Comparison of ENCODE assay signal across 24 mouse cellular contexts in the genomic region with DNA sequence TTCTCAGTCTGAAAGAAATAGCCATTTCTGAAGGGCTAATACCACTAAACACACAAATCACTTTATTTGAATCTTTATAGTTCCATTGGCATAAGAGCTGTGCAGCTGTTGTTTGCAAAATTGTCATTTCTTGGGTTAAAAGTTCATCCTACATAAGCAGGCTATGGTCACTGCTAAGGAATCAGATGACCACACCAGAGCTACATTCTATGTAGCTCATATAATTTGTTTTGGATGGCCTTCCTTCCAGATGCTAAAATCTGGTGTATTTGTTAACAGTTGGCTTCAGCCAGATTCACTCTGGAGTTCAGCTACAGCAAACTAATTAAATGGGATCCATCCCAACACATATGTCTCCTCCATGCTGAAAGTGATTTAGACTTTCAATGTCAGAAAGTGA.
DNase-seq lines count a peak whose midpoint lies in the region; ATAC-seq and TF ChIP-seq lines count a peak whose summit lies in the region.
"Had no signal": no experiment of that assay in that cellular context is flagged by ENCODE, and none has a peak within 500 bp of the region (broad histone marks: within the 10 kb centered on the region; RNA-seq: fewer than 3 reads in every experiment).

No protein-coding gene starts in this region.

- no peaks in the 10 kb centered on the region for H3K27me3 ChIP-seq in kidney, embryonic 16.5 days (ENCODE audit: insufficient read depth, low read length)
- H3K27me3 ChIP-seq in stomach, embryonic 14.5 days (ENCODE audit: control insufficient read depth, insufficient read depth, low read length) = no peaks in the 10 kb centered on the region
- H3K27me3 ChIP-seq in stomach, postnatal 0 days (ENCODE audit: control insufficient read depth, insufficient read depth, low read length) = no peaks in the 10 kb centered on the region
- no peaks in the 10 kb centered on the region for H3K27me3 ChIP-seq in hindbrain, embryonic 12.5 days
- H3K27me3 ChIP-seq: embryonic facial prominence, embryonic 12.5 days; forebrain, embryonic 13.5 days; stomach, embryonic 15.5 days had no signal

- no peak overlapping the region for H3K4me2 ChIP-seq in kidney, embryonic 16.5 days (replicated peaks; ENCODE audit: low read depth, low read length)
- H3K4me2 ChIP-seq in stomach, embryonic 14.5 days (replicated peaks; ENCODE audit: low read depth, low read length) = no peak overlapping the region
- no peak overlapping the region for H3K4me2 ChIP-seq in stomach, postnatal 0 days (replicated peaks; ENCODE audit: low read depth)
- no peak overlapping the region for H3K4me2 ChIP-seq in hindbrain, embryonic 12.5 days (replicated peaks)
- H3K4me2 ChIP-seq: embryonic facial prominence, embryonic 12.5 days; forebrain, embryonic 13.5 days; stomach, embryonic 15.5 days had no signal

- 0 out of 2 replicates have a peak, but pooled peaks cover 5% of the 10 kb centered on the region for H3K4me1 ChIP-seq in kidney, embryonic 16.5 days (ENCODE audit: insufficient read depth, low read length)
- H3K4me1 ChIP-seq in stomach, embryonic 14.5 days (ENCODE audit: control insufficient read depth, insufficient read depth, low read length) = 0 out of 2 replicates have a peak, but pooled peaks cover 2% of the 10 kb centered on the region
- H3K4me1 ChIP-seq in stomach, postnatal 0 days (replicated peaks; ENCODE audit: control insufficient read depth, insufficient read depth) = no peaks in the 10 kb centered on the region
- no peaks in the 10 kb centered on the region for H3K4me1 ChIP-seq in hindbrain, embryonic 12.5 days
- H3K4me1 ChIP-seq: embryonic facial prominence, embryonic 12.5 days; forebrain, embryonic 13.5 days; heart, embryonic 10.5 days; hindbrain, embryonic 10.5 days; stomach, embryonic 15.5 days had no signal

- H3K9me3 ChIP-seq in kidney, embryonic 16.5 days (ENCODE audit: low read length) = no peaks in the 10 kb centered on the region
- H3K9me3 ChIP-seq in stomach, embryonic 14.5 days (ENCODE audit: control insufficient read depth, low read depth, low read length) = no peaks in the 10 kb centered on the region
- H3K9me3 ChIP-seq in stomach, postnatal 0 days (ENCODE audit: control insufficient read depth, low read length) = no peaks in the 10 kb centered on the region
- H3K9me3 ChIP-seq in hindbrain, embryonic 12.5 days (replicated peaks) = no peaks in the 10 kb centered on the region
- H3K9me3 ChIP-seq: embryonic facial prominence, embryonic 12.5 days; forebrain, embryonic 13.5 days; heart, embryonic 10.5 days; hindbrain, embryonic 10.5 days; stomach, embryonic 15.5 days had no signal

- TF ChIP-seq EP300 in stomach, postnatal 0 days (optimal IDR thresholded peaks at IDR 0.05) = no peak

- H3K4me3 ChIP-seq in kidney, embryonic 16.5 days (ENCODE audit: low read length) = no peak overlapping the region
- H3K4me3 ChIP-seq in stomach, embryonic 14.5 days (ENCODE audit: low read depth, low read length) = no peak overlapping the region
- H3K4me3 ChIP-seq in stomach, postnatal 0 days (ENCODE audit: low read depth, low read length) = no peak overlapping the region
- no peak overlapping the region for H3K4me3 ChIP-seq in hindbrain, embryonic 12.5 days
- H3K4me3 ChIP-seq: embryonic facial prominence, embryonic 12.5 days; forebrain, embryonic 13.5 days; gastrocnemius, adult 2 months; heart, embryonic 10.5 days; hindbrain, embryonic 10.5 days; left cerebral cortex, adult 2 months; stomach, embryonic 15.5 days had no signal

- no peaks in the 10 kb centered on the region for H3K36me3 ChIP-seq in kidney, embryonic 16.5 days (ENCODE audit: insufficient read depth, low read length)
- H3K36me3 ChIP-seq in stomach, embryonic 14.5 days (ENCODE audit: control insufficient read depth, insufficient read depth, low read length) = no peaks in the 10 kb centered on the region
- no peaks in the 10 kb centered on the region for H3K36me3 ChIP-seq in stomach, postnatal 0 days (ENCODE audit: control insufficient read depth, insufficient read depth, low read length)
- no peaks in the 10 kb centered on the region for H3K36me3 ChIP-seq in hindbrain, embryonic 12.5 days
- H3K36me3 ChIP-seq: embryonic facial prominence, embryonic 12.5 days; heart, embryonic 10.5 days; hindbrain, embryonic 10.5 days; stomach, embryonic 15.5 days had no signal

- TF ChIP-seq CTCF in stomach, postnatal 0 days (IDR thresholded peaks at IDR 0.05; ENCODE audit: low read depth) = no peak

- H3K9ac ChIP-seq in kidney, embryonic 16.5 days (replicated peaks; ENCODE audit: low read length) = no peak overlapping the region
- H3K9ac ChIP-seq in stomach, embryonic 14.5 days (replicated peaks; ENCODE audit: low read depth, low read length) = no peak overlapping the region
- H3K9ac ChIP-seq in stomach, postnatal 0 days (ENCODE audit: low read length) = no peak overlapping the region
- H3K9ac ChIP-seq in hindbrain, embryonic 12.5 days = no peak overlapping the region
- H3K9ac ChIP-seq: embryonic facial prominence, embryonic 12.5 days; forebrain, embryonic 13.5 days; stomach, embryonic 15.5 days had no signal

- ATAC-seq in kidney, embryonic 16.5 days (ENCODE audit: low FRiP score, low TSS enrichment) = peak; percentile 82
- peak; percentile 58; the same call in 1 of the 2 replicates for ATAC-seq in stomach, embryonic 14.5 days (ENCODE audit: insufficient number of reproducible peaks, insufficient read depth, low FRiP score, low read depth)
- ATAC-seq in stomach, postnatal 0 days (ENCODE audit: low FRiP score, low TSS enrichment) = no peak
- ATAC-seq in hindbrain, embryonic 12.5 days (ENCODE audit: low FRiP score) = no peak
- ATAC-seq: CD4-positive, CD25-positive, alpha-beta regulatory T cell, adult 4 months; forebrain, embryonic 13.5 days; hindbrain, postnatal 0 days; midbrain, embryonic 16.5 days had no signal

- no peak overlapping the region for H3K27ac ChIP-seq in kidney, embryonic 16.5 days (ENCODE audit: low read length)
- no peak overlapping the region for H3K27ac ChIP-seq in stomach, embryonic 14.5 days (ENCODE audit: low read length)
- no peak overlapping the region for H3K27ac ChIP-seq in stomach, postnatal 0 days (replicated peaks)
- no peak overlapping the region for H3K27ac ChIP-seq in hindbrain, embryonic 12.5 days
- H3K27ac ChIP-seq: embryonic facial prominence, embryonic 12.5 days; forebrain, embryonic 13.5 days; gastrocnemius, adult 2 months; heart, embryonic 10.5 days; hindbrain, embryonic 10.5 days; hindbrain, postnatal 0 days; left cerebral cortex, adult 2 months; stomach, embryonic 15.5 days had no signal

- peak; percentile 25 for DNase-seq in embryo, embryonic 10.5 days (ENCODE audit: low spot score)
- no peak for DNase-seq in embryo, embryonic 11 days
- no peak for DNase-seq in kidney, adult 8-10 months
- DNase-seq in stomach, postnatal 0 days (ENCODE audit: low spot score) = no peak
- DNase-seq in gastrocnemius, adult 18-20 months (ENCODE audit: low spot score) = no peak
- DNase-seq: adrenal gland, postnatal 36 days; cerebellum, adult 9-10 months; gastrocnemius, adult 2 months; kidney, adult 9 months; lung, postnatal 36 days; thymus, adult 2 months; thymus, postnatal 4 days had no signal

Comparison
In these comparisons a context has a peak if more than half of its experiments do, and no peak if none do; other contexts are left out.
1. ATAC-seq: peak in kidney, embryonic 16.5 days (single experiment) and stomach, embryonic 14.5 days (single experiment); none in stomach, postnatal 0 days (single experiment) and hindbrain, embryonic 12.5 days (single experiment).